Mouse (Mus musculus): ENCODE measurements around the gene Mrps18a. TPM values are rescaled to one million over a fixed set of nuclear protein-coding genes. Genes with fewer than 3 reads are reported as not detected.

Gene Mrps18a
- polyA plus RNA-seq, 1 experiment: 71.7 TPM

- no peaks in the 10 kb centered on the region for H3K27me3 ChIP-seq (ENCODE audit: control insufficient read depth, insufficient read depth, low read length, poor library complexity, severe bottlenecking)
- H3K36me3 ChIP-seq (ENCODE audit: control insufficient read depth, insufficient read depth, low read length, poor library complexity, severe bottlenecking): no peaks in the 10 kb centered on the region
- H3K27ac ChIP-seq (ENCODE audit: insufficient read depth, low read length): no peak overlapping the region
- H3K4me1 ChIP-seq (ENCODE audit: control insufficient read depth, insufficient read depth, low read length): peaks cover 11% of the 10 kb centered on the region
- 0 out of 2 replicates have a peak, but pooled peaks cover 2% of the 10 kb centered on the region for H3K9me3 ChIP-seq (replicated peaks; ENCODE audit: control insufficient read depth, insufficient read depth, low read length, poor library complexity, severe bottlenecking)
- no peak overlapping the region for H3K4me3 ChIP-seq (ENCODE audit: low read depth, low read length)
- TF ChIP-seq POLR2A (IDR thresholded peaks at IDR 0.05; ENCODE audit: insufficient read depth, low read length): no peak
- TF ChIP-seq CTCF (IDR thresholded peaks at IDR 0.05; ENCODE audit: low read depth, low read length): no peak
- no peak for TF ChIP-seq EP300 (IDR thresholded peaks at IDR 0.05; ENCODE audit: insufficient read depth, low read depth, low read length)
- H3K9ac ChIP-seq (ENCODE audit: low read depth, poor library complexity, severe bottlenecking): no peak overlapping the region
These were observed 32.8 kb upstream of the Mrps18a start for GRCm38 (mm10) chr17:46077921-46078534.

- Histone ChIP-seq H3K9me3 (replicated peaks; ENCODE audit: control insufficient read depth, insufficient read depth, low read length, poor library complexity, severe bottlenecking) (0 out of 2 replicates have a peak, but pooled peaks cover 2% of the 10 kb centered on the region), H3K4me3 (ENCODE audit: low read depth, low read length) (no peak overlapping the region), H3K36me3 (ENCODE audit: control insufficient read depth, insufficient read depth, low read length, poor library complexity, severe bottlenecking) (no peaks in the 10 kb centered on the region), H3K27ac (ENCODE audit: insufficient read depth, low read length) (no peak overlapping the region), H3K4me1 (ENCODE audit: control insufficient read depth, insufficient read depth, low read length) (peaks cover 9% of the 10 kb centered on the region), H3K27me3 (ENCODE audit: control insufficient read depth, insufficient read depth, low read length, poor library complexity, severe bottlenecking) (no peaks in the 10 kb centered on the region), H3K9ac (ENCODE audit: low read depth, poor library complexity, severe bottlenecking) (no peak overlapping the region)
- no peak for TF ChIP-seq CTCF (IDR thresholded peaks at IDR 0.05; ENCODE audit: low read depth, low read length)
- TF ChIP-seq POLR2A (IDR thresholded peaks at IDR 0.05; ENCODE audit: insufficient read depth, low read length): no peak
- TF ChIP-seq EP300 (IDR thresholded peaks at IDR 0.05; ENCODE audit: insufficient read depth, low read depth, low read length): no peak
These were observed 31.7 kb upstream of the Mrps18a start for GRCm38 (mm10) chr17:46079037-46079436.

GRCm38 (mm10) chr17:46080388-46080787 is 30.4 kb upstream of the Mrps18a start:
- Histone ChIP-seq H3K4me3 (ENCODE audit: low read depth, low read length) (no peak overlapping the region), H3K27me3 (ENCODE audit: control insufficient read depth, insufficient read depth, low read length, poor library complexity, severe bottlenecking) (no peaks in the 10 kb centered on the region), H3K9ac (ENCODE audit: low read depth, poor library complexity, severe bottlenecking) (no peak overlapping the region), H3K9me3 (replicated peaks; ENCODE audit: control insufficient read depth, insufficient read depth, low read length, poor library complexity, severe bottlenecking) (0 out of 2 replicates have a peak, but pooled peaks cover 2% of the 10 kb centered on the region), H3K4me1 (ENCODE audit: control insufficient read depth, insufficient read depth, low read length) (peaks cover 7% of the 10 kb centered on the region), H3K27ac (ENCODE audit: insufficient read depth, low read length) (peak overlapping the region; percentile 68; the same call in 1 of the 2 replicates), H3K36me3 (ENCODE audit: control insufficient read depth, insufficient read depth, low read length, poor library complexity, severe bottlenecking) (no peaks in the 10 kb centered on the region)
- no peak for TF ChIP-seq CTCF (IDR thresholded peaks at IDR 0.05; ENCODE audit: low read depth, low read length)
- peak; percentile 69 for TF ChIP-seq EP300 (IDR thresholded peaks at IDR 0.05; ENCODE audit: insufficient read depth, low read depth, low read length)

- Histone ChIP-seq H3K4me3 (ENCODE audit: low read depth, low read length) (no peak overlapping the region), H3K4me1 (ENCODE audit: control insufficient read depth, insufficient read depth, low read length) (peaks cover 7% of the 10 kb centered on the region), H3K9me3 (replicated peaks; ENCODE audit: control insufficient read depth, insufficient read depth, low read length, poor library complexity, severe bottlenecking) (0 out of 2 replicates have a peak, but pooled peaks cover 2% of the 10 kb centered on the region), H3K27me3 (ENCODE audit: control insufficient read depth, insufficient read depth, low read length, poor library complexity, severe bottlenecking) (no peaks in the 10 kb centered on the region), H3K36me3 (ENCODE audit: control insufficient read depth, insufficient read depth, low read length, poor library complexity, severe bottlenecking) (no peaks in the 10 kb centered on the region), H3K27ac (ENCODE audit: insufficient read depth, low read length) (peak overlapping the region; percentile 57), H3K9ac (ENCODE audit: low read depth, poor library complexity, severe bottlenecking) (no peak overlapping the region)
- no peak for TF ChIP-seq POLR2A (IDR thresholded peaks at IDR 0.05; ENCODE audit: insufficient read depth, low read length)
- no peak for TF ChIP-seq CTCF (IDR thresholded peaks at IDR 0.05; ENCODE audit: low read depth, low read length)
- TF ChIP-seq EP300 (IDR thresholded peaks at IDR 0.05; ENCODE audit: insufficient read depth, low read depth, low read length): no peak
These were observed 29.7 kb upstream of the Mrps18a start for GRCm38 (mm10) chr17:46081042-46081441.

- Histone ChIP-seq H3K27me3 (ENCODE audit: control insufficient read depth, insufficient read depth, low read length, poor library complexity, severe bottlenecking) (no peaks in the 10 kb centered on the region), H3K4me1 (ENCODE audit: control insufficient read depth, insufficient read depth, low read length) (peaks cover 7% of the 10 kb centered on the region), H3K9ac (ENCODE audit: low read depth, poor library complexity, severe bottlenecking) (no peak overlapping the region; the same call in 1 of the 2 replicates), H3K9me3 (replicated peaks; ENCODE audit: control insufficient read depth, insufficient read depth, low read length, poor library complexity, severe bottlenecking) (0 out of 2 replicates have a peak, but pooled peaks cover 2% of the 10 kb centered on the region), H3K4me3 (ENCODE audit: low read depth, low read length) (no peak overlapping the region), H3K27ac (ENCODE audit: insufficient read depth, low read length) (no peak overlapping the region), H3K36me3 (ENCODE audit: control insufficient read depth, insufficient read depth, low read length, poor library complexity, severe bottlenecking) (no peaks in the 10 kb centered on the region)
- no peak for TF ChIP-seq POLR2A (IDR thresholded peaks at IDR 0.05; ENCODE audit: insufficient read depth, low read length)
- TF ChIP-seq EP300 (IDR thresholded peaks at IDR 0.05; ENCODE audit: insufficient read depth, low read depth, low read length): no peak
- TF ChIP-seq CTCF (IDR thresholded peaks at IDR 0.05; ENCODE audit: low read depth, low read length): no peak
These were observed 29.1 kb upstream of the Mrps18a start for GRCm38 (mm10) chr17:46081657-46082056.

GRCm38 (mm10) chr17:46083381-46083780 is 27.4 kb upstream of the Mrps18a start:
- Histone ChIP-seq H3K27me3 (ENCODE audit: control insufficient read depth, insufficient read depth, low read length, poor library complexity, severe bottlenecking) (no peaks in the 10 kb centered on the region), H3K4me3 (ENCODE audit: low read depth, low read length) (no peak overlapping the region), H3K4me1 (ENCODE audit: control insufficient read depth, insufficient read depth, low read length) (peaks cover 7% of the 10 kb centered on the region), H3K9me3 (replicated peaks; ENCODE audit: control insufficient read depth, insufficient read depth, low read length, poor library complexity, severe bottlenecking) (0 out of 2 replicates have a peak, but pooled peaks cover 2% of the 10 kb centered on the region), H3K9ac (ENCODE audit: low read depth, poor library complexity, severe bottlenecking) (no peak overlapping the region), H3K27ac (ENCODE audit: insufficient read depth, low read length) (no peak overlapping the region), H3K36me3 (ENCODE audit: control insufficient read depth, insufficient read depth, low read length, poor library complexity, severe bottlenecking) (no peaks in the 10 kb centered on the region)
- TF ChIP-seq CTCF (IDR thresholded peaks at IDR 0.05; ENCODE audit: low read depth, low read length) (no peak), POLR2A (IDR thresholded peaks at IDR 0.05; ENCODE audit: insufficient read depth, low read length) (no peak), EP300 (IDR thresholded peaks at IDR 0.05; ENCODE audit: insufficient read depth, low read depth, low read length) (no peak)
